Mouse (Mus musculus): Measurements from ENCODE around the gene Creb1.

DNA sequence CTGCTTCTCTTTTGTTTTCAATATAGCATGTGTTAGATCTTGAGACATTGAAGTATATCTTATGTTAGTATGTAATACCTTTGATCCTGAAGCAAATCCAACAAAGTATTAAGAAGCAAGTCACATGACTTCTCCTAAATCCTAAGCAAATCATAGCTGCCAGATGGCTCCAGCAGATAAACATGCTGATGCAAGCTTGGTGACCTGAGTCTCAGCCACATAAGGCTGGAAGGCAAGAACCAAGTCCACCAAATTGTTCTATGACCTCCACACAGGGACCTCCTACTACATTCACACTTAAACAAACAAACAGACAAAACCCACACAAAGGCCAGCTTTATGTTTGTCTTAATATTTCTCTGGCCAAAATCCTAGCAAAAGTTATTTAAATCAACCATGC, 35.8 kb downstream of the Creb1 start:
- TF ChIP-seq CTCF (IDR thresholded peaks at IDR 0.05; ENCODE audit: low read depth, low read length) = no peak
- TF ChIP-seq GATA2 (IDR thresholded peaks at IDR 0.05; ENCODE audit: borderline replicate concordance, low read depth, low read length) = no peak
- no peak for TF ChIP-seq TAL1 (conservative IDR thresholded peaks at IDR 0.05; ENCODE audit: low read depth, low read length)
